Mouse (Mus musculus) ES-E14 (cell line): Measurements from ENCODE around the gene Cers2.

Experiments used
- CHD2 ChIP-seq: IDR thresholded peaks from 2 replicates; pipeline ENCODE4 v1.6.1; 2014; ENCODE audit warnings: mild to moderate bottlenecking, low read depth, low read length, inconsistent platforms
- HCFC1 ChIP-seq: IDR thresholded peaks from 2 replicates; pipeline ENCODE4 v1.6.1; 2012; ENCODE audit warnings: low read length, inconsistent platforms, borderline replicate concordance; ENCODE audit not compliant: insufficient read depth
- MAFK ChIP-seq: IDR thresholded peaks from 2 replicates; pipeline ENCODE4 v1.6.1; 2014; ENCODE audit warnings: mild to moderate bottlenecking, low read depth, low read length, inconsistent platforms; ENCODE audit not compliant: insufficient read depth
- ZC3H11A ChIP-seq: IDR thresholded peaks from 2 replicates; pipeline ENCODE4 v1.6.1; 2012; ENCODE audit warnings: low read depth, mild to moderate bottlenecking, inconsistent platforms, low read length, borderline replicate concordance

GRCm38 (mm10) chr3:95273471-95273870 lies 41.1 kb upstream of the Cers2 start:
- no peak for TF ChIP-seq ZC3H11A
- TF ChIP-seq HCFC1 = no peak
- no peak for TF ChIP-seq CHD2
- no peak for TF ChIP-seq MAFK
